Mouse (Mus musculus) myocyte (in vitro differentiated cells): ENCODE data around the gene Krtcap2.

Experiments
- E2F4 ChIP-seq: IDR thresholded peaks from one replicate; pipeline ENCODE4 v1.6.1; 2011; ENCODE audit warnings: mild to moderate bottlenecking, control low read depth, moderate library complexity; ENCODE audit not compliant: insufficient read depth
- MAX ChIP-seq: IDR thresholded peaks from one replicate; pipeline ENCODE4 v1.6.1; 2011; ENCODE audit warnings: low read depth, mild to moderate bottlenecking, control low read depth
- POLR2A ChIP-seq: IDR thresholded peaks from one replicate; pipeline ENCODE4 v1.6.1; 2011; ENCODE audit warnings: low read depth, mild to moderate bottlenecking, control low read depth, moderate library complexity; ENCODE audit not compliant: insufficient read length

- TF ChIP-seq E2F4 (no peak), MAX (no peak), POLR2A (no peak)
These were observed 47.6 kb downstream of the Krtcap2 start for GRCm38 (mm10) chr3:89293247-89293918.
